Mouse (Mus musculus): ENCODE results near the gene Ece1. TPM values are rescaled to one million over a fixed set of nuclear protein-coding genes. Genes with fewer than 3 reads are reported as not detected.
A peak's percentile ranks its signal among the peaks of the same experiment; 100 is the strongest.

The Ece1 gene
- polyA plus RNA-seq (2015; fragmentation: Nextera tagmentation; extraction: Ambion mirVana) = 20.7 and 23.1 TPM in 2 replicates

DNA sequence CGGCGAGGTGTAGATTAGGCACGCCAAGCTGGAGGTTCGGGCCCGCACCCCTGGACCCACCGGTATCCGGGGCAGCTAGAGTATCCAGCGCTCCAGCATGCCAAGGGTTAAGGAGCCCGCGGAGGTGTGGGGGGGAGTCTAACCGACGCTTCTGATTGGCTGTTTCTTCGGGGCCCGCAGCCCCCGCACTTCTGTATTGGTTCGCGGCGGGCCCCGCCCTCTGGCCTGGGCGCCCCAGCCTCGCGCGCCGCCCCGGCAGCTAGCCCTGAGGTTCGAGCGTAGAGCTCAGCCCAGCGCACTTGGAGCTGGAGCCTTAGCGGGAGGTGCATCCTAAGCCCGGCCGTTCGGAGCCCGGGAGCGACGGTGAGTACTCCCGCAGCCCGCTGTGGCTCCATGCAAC lies at the start of gene Ece1:
Ece1 (plus strand) TSS at position 219 of the 400 bp plus-strand sequence.
- peaks cover 50% of the 10 kb centered on the region for H3K4me1 ChIP-seq
- H3K27me3 ChIP-seq (replicated peaks) = no peaks in the 10 kb centered on the region
- ATAC-seq (replicated peaks) = peak; percentile 91
- peak within 1 kb of the TSS; percentile 82 for H3K4me3 ChIP-seq
- WGBS = under 1% methylated on average over 37 of the region's 37 CpGs
- H3K9ac ChIP-seq = peak within 1 kb of the TSS; percentile 75
- peak within 1 kb of the TSS; percentile 57 for H3K27ac ChIP-seq
- no peaks in the 10 kb centered on the region for H3K36me3 ChIP-seq (replicated peaks)
- no peaks in the 10 kb centered on the region for H3K9me3 ChIP-seq
- H3K4me2 ChIP-seq = peak within 1 kb of the TSS; percentile 64

DNA sequence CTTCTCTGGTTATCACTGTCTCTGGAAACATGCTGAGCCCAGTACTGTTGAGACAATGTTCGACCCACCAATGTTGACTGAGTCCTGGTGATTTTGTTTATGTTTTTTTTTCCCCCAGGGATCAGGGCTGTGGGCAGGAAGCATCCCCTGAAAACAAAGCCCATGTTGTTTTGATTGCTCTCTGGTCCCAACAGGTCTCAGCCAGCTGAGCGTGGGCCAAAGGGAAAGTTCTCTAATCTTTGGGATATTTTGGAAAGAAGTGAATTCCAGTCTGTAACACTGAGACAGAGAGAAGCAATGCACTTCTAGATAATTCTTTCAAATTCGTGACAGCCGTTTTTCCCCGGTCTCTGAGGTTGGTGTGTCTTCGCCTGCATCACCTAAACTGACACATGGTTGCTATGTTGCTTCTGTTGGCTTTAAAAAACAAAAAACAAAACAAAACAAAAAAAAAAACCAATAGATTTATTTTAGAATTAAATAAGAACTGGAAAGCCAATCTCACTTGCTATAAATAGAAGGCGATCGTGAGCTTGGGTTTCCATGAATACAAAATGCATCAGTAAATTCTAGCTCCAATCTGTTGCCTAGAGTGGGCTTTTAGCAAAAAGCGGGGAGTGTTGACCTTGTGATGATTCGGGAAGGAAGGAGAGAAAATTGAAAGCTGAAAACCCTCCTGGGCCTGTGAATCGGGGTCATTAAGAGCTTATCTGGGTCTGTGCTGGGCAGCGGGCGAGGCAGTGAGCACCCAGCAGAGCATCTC lies 48.9 kb upstream of the Ece1 start:
- WGBS = 67% methylated on average over 13 of the region's 13 CpGs
- Histone ChIP-seq H3K4me2 (no peak overlapping the region), H3K9ac (no peak overlapping the region), H3K27ac (0 out of 2 replicates have a peak overlapping the region, but pooled peaks have one; percentile 42), H3K36me3 (replicated peaks) (no peaks in the 10 kb centered on the region), H3K27me3 (replicated peaks) (no peaks in the 10 kb centered on the region), H3K4me1 (peaks cover 4% of the 10 kb centered on the region), H3K9me3 (no peaks in the 10 kb centered on the region), H3K4me3 (no peak overlapping the region)
- no peak for ATAC-seq (replicated peaks)

DNA sequence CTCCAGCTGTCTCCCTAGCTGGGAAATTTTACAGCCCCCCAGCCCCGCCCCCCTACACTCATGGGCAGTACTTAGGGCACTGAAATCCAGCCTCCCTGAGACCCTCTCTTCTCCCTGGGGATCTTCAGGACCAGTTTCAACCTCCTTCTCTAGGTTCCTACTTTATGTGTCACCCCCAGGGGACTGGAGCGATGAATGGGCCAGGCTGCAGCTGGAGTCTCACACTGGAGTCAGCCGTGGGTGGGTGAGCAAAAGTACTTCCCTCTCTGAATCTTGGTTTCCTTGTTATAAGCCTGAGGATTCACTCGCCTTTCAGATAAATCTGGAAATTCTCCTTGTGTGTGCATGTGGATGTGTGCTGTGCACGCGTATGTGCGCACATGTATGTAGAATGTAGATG lies 47.9 kb upstream of the Ece1 start:
- peaks cover 4% of the 10 kb centered on the region for H3K4me1 ChIP-seq
- WGBS = 83% methylated on average over 7 of the region's 7 CpGs
- no peak for ATAC-seq (replicated peaks)

DNA sequence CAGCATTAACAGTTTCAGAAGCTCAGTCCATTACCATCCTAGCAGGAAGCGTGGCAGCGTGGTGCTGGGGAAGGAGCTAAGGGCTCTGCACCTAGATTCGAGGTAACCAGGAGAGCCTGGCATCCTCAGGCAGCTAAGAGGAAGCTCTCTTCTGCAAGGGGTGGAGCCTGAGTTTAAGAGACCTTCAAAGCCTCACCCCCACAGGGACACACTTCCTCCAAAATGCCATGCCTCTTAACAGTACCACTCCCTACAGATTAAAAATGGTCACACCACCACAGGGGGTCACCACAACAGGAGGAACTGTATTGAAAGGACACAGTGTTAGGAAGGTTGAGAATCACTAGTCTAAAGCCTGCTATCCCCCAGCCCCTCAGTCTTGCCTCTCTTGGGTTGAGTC lies 46.6 kb upstream of the Ece1 start:
- no peak overlapping the region for H3K9ac ChIP-seq
- 90% methylated on average over 3 of the region's 3 CpGs for WGBS
- H3K27me3 ChIP-seq (replicated peaks) = no peaks in the 10 kb centered on the region
- H3K9me3 ChIP-seq = no peaks in the 10 kb centered on the region
- H3K4me2 ChIP-seq = no peak overlapping the region
- no peak overlapping the region for H3K27ac ChIP-seq
- H3K36me3 ChIP-seq (replicated peaks) = no peaks in the 10 kb centered on the region
- no peak for ATAC-seq (replicated peaks)
- H3K4me3 ChIP-seq = no peak overlapping the region
- H3K4me1 ChIP-seq = peaks cover 4% of the 10 kb centered on the region

More for the DNA sequence above, 47.9 kb upstream of the Ece1 start:
- Histone ChIP-seq H3K4me3 (no peak overlapping the region), H3K4me2 (no peak overlapping the region), H3K9ac (no peak overlapping the region), H3K27me3 (replicated peaks) (no peaks in the 10 kb centered on the region), H3K27ac (no peak overlapping the region), H3K36me3 (replicated peaks) (no peaks in the 10 kb centered on the region), H3K9me3 (no peaks in the 10 kb centered on the region)

DNA sequence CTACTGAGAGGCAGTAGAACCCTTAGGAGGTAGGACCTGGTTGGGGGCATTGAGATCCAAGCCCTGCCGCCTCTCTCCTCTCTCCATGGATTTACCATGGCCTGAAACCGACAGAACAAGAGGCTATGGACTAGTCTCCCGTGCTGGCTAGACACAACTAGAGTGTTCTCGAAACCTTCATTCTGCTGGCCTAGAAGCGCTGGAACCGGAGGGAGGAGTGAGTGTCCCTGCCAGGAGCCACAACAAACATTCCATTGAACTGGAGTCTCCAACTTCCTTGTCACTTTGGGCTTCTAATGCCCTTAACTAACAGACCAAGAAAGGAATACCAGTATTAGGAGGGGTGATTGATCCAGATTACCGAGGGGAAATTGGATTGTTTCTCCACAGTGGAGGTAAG lies 45.8 kb upstream of the Ece1 start:
- H3K9me3 ChIP-seq = no peaks in the 10 kb centered on the region
- H3K27ac ChIP-seq = no peak overlapping the region
- H3K9ac ChIP-seq = no peak overlapping the region
- no peak overlapping the region for H3K4me3 ChIP-seq
- 88% methylated on average over 7 of the region's 7 CpGs for WGBS
- H3K27me3 ChIP-seq (replicated peaks) = no peaks in the 10 kb centered on the region
- H3K36me3 ChIP-seq (replicated peaks) = no peaks in the 10 kb centered on the region
- no peak overlapping the region for H3K4me2 ChIP-seq
- H3K4me1 ChIP-seq = peaks cover 4% of the 10 kb centered on the region
- ATAC-seq (replicated peaks) = no peak

DNA sequence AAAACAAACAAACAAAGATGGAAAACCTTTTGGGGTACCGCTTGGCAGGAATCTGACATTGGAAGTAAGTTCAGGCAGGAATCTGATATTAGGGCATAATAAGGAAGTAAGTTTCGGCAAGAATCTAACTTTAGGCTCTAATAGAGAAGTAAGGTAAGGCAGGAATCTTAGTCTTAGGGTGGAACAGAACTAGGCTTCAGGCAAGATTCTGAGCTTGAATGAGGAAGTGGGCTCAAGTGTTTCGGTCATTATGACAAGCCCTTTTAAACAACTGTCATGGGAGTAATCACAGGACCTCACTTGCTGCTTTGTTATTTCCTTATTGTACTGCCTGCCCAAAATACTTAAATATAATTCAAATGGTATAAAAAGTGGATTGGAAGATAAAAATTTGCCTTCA lies 43.7 kb upstream of the Ece1 start:
- H3K4me1 ChIP-seq = peaks cover 4% of the 10 kb centered on the region
- H3K27ac ChIP-seq = no peak overlapping the region
- no peaks in the 10 kb centered on the region for H3K27me3 ChIP-seq (replicated peaks)
- no peak for ATAC-seq (replicated peaks)
- no peak overlapping the region for H3K4me3 ChIP-seq
- WGBS = 95% methylated on average over 3 of the region's 3 CpGs
- no peaks in the 10 kb centered on the region for H3K9me3 ChIP-seq
- H3K9ac ChIP-seq = no peak overlapping the region
- no peaks in the 10 kb centered on the region for H3K36me3 ChIP-seq (replicated peaks)
- no peak overlapping the region for H3K4me2 ChIP-seq

DNA sequence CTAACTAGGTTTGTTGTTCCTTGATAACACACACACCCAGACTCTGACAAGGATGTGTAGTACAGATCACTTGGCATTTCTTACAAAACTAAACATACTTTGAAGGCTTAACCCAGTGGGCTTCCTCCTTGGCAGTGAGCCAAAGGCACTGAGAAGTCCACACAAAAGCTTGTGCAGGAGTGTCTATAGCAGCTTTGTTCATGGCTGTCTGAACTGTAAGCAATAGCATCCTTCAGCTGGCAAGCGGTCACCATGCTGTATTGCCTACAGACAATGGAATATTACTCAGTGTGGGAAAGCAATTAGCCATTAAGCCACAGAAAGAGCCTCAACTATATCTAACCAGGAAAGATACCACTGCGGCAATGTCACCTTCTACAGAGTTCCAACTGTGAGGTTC lies 42.5 kb upstream of the Ece1 start:
- no peak for ATAC-seq (replicated peaks)
- Histone ChIP-seq H3K9ac (no peak overlapping the region), H3K4me1 (no peaks in the 10 kb centered on the region), H3K27ac (no peak overlapping the region), H3K36me3 (replicated peaks) (no peaks in the 10 kb centered on the region), H3K4me2 (no peak overlapping the region), H3K27me3 (replicated peaks) (no peaks in the 10 kb centered on the region), H3K9me3 (no peaks in the 10 kb centered on the region), H3K4me3 (no peak overlapping the region)
- WGBS = 41% methylated on average over 2 of the region's 2 CpGs

DNA sequence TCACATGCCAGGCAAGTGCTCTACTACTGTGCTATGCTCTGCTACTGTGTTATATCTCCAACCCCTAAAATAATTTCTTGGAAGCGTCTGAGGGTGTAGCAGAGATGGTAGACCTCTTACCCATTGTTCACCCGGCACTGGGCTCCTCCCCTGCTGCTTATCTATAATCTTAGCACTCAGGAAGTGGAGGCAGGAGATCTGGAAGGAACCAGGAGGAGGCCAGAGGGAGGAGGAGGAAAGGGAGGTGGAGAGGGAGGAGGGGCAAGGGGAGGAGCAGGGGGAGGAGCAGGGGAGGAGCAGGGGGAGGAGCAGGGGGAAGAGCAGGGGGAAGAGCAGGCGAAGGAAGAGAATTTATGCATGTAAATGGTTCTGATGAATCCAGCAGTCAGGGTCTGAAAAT lies 41.3 kb upstream of the Ece1 start:
- no peaks in the 10 kb centered on the region for H3K27me3 ChIP-seq (replicated peaks)
- H3K9me3 ChIP-seq = no peaks in the 10 kb centered on the region
- no peak overlapping the region for H3K4me2 ChIP-seq
- no peak for ATAC-seq (replicated peaks)
- 42% methylated on average over 3 of the region's 3 CpGs for WGBS
- no peaks in the 10 kb centered on the region for H3K4me1 ChIP-seq
- H3K4me3 ChIP-seq = no peak overlapping the region
- H3K9ac ChIP-seq = no peak overlapping the region
- H3K36me3 ChIP-seq (replicated peaks) = no peaks in the 10 kb centered on the region
- H3K27ac ChIP-seq = no peak overlapping the region

DNA sequence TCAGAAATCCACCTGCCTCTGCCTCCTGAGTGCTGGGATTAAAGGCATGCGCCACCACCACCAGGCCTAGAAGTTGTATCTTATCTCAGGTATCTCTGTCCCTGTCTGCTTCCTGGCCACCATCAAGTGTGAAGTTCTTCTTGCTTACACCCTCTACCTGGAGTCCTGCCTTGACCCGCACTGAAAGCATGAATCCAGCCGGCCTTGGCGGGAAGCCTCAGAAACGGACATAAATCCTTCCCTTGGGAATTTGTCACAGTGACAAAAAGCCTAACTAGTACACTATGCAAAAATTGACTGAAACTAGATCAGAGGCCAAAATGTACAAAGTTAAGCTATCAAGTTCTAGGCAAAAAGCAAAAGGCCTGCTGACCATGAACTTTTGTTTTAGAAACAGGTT lies 39.5 kb upstream of the Ece1 start:
- H3K4me1 ChIP-seq = no peaks in the 10 kb centered on the region
- WGBS = 91% methylated on average over 5 of the region's 5 CpGs
- ATAC-seq (replicated peaks) = no peak

DNA sequence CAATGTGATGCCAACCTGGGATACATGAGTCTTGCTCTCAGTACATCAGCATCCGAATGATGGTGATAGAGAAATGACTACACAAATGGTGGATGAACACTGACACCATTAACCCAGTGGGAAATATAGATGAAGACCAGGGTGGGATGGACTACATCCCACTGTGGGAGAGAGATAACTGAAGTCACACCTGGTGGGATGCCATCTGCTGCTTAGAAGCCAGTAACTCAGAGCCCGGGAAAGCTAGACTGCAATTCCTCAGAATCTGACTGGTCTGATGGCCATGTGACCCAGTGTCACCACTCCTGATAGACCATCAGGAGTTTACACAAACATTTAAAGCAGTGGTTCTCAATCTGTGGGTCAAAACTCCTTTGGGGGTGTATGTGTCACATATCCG lies 38.5 kb upstream of the Ece1 start:
- Histone ChIP-seq H3K9me3 (no peaks in the 10 kb centered on the region), H3K36me3 (replicated peaks) (no peaks in the 10 kb centered on the region), H3K4me1 (no peaks in the 10 kb centered on the region), H3K9ac (no peak overlapping the region), H3K27me3 (replicated peaks) (no peaks in the 10 kb centered on the region), H3K27ac (no peak overlapping the region), H3K4me2 (no peak overlapping the region), H3K4me3 (no peak overlapping the region)
- no peak for ATAC-seq (replicated peaks)
- WGBS = 88% methylated on average over 3 of the region's 3 CpGs

More for the DNA sequence above, 39.5 kb upstream of the Ece1 start:
- Histone ChIP-seq H3K4me3 (no peak overlapping the region), H3K27ac (no peak overlapping the region), H3K27me3 (replicated peaks) (no peaks in the 10 kb centered on the region), H3K9ac (no peak overlapping the region), H3K36me3 (replicated peaks) (no peaks in the 10 kb centered on the region), H3K9me3 (no peaks in the 10 kb centered on the region), H3K4me2 (no peak overlapping the region)

DNA sequence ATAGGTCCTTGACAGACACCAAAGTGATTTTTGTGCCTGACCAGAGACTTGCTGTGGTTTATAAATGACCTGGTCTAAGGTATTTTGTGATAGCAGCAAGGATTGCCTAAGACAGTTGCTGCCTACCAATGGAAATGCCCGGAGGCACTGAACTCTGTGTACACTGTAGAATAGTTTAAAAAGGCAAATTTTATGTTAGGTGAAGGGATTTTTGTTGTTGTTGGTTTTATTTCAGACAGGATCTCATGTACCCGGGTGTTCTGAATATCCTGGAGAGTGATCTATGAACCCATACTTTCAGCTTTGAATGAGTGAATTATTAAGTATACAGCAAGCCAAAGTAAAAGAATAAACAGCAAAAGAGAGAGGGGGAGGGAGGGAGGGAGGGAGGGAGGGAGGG lies 37.2 kb upstream of the Ece1 start:
- H3K4me1 ChIP-seq = no peaks in the 10 kb centered on the region
- no peak overlapping the region for H3K27ac ChIP-seq
- no peak for ATAC-seq (replicated peaks)
- no peaks in the 10 kb centered on the region for H3K36me3 ChIP-seq (replicated peaks)
- no peak overlapping the region for H3K4me3 ChIP-seq
- H3K9me3 ChIP-seq = no peaks in the 10 kb centered on the region
- no peak overlapping the region for H3K4me2 ChIP-seq
- 89% methylated on average over 2 of the region's 2 CpGs for WGBS
- H3K9ac ChIP-seq = no peak overlapping the region
- no peaks in the 10 kb centered on the region for H3K27me3 ChIP-seq (replicated peaks)

DNA sequence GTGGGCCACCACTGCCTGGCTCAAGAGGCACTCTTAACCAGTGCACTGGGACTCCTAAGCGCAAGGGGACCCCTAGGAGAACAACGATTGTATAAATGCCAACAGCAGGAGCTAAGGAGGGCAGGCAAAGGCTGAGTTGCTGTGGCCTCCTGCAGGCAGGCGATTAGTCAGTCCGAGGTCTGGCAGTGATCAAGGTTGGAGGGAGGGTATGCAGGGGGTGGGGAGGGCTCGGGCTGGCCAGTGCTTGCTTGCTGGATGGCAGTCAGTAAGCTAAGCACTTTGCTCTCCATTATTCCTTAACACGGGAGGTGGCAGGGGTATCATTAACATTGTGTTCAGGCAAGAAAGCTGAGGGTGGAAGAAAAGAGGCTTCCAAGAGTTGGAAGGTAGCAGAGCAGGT lies 31.7 kb upstream of the Ece1 start:
- Histone ChIP-seq H3K27me3 (replicated peaks) (no peaks in the 10 kb centered on the region), H3K4me2 (no peak overlapping the region), H3K4me1 (no peaks in the 10 kb centered on the region), H3K9me3 (no peaks in the 10 kb centered on the region), H3K9ac (no peak overlapping the region), H3K4me3 (no peak overlapping the region), H3K27ac (no peak overlapping the region), H3K36me3 (replicated peaks) (no peaks in the 10 kb centered on the region)
- no peak for ATAC-seq (replicated peaks)
- 19% methylated on average over 6 of the region's 6 CpGs for WGBS

DNA sequence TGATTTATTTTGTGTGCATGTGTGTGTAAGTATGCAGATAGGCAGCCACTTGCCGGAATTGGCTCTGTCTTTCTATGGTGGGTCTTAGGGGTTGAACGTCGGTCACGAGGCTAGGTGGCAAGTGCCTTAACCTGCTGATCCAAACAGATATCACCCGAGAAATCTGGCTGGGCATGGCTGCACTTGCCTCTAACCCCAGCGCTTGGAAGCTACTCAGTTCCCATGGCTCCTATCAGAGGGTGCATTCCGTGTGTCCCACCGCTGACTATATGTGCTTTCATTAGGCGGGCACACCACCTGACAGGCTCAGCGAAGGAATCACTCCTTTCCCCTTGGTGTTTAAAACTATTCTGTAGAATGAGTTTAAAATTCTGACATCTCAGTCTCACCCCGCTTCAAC lies 30.4 kb upstream of the Ece1 start:
- no peaks in the 10 kb centered on the region for H3K9me3 ChIP-seq
- H3K4me1 ChIP-seq = 0 out of 2 replicates have a peak, but pooled peaks cover 5% of the 10 kb centered on the region
- H3K4me2 ChIP-seq = no peak overlapping the region
- no peak for ATAC-seq (replicated peaks)
- 83% methylated on average over 11 of the region's 11 CpGs for WGBS
- H3K9ac ChIP-seq = no peak overlapping the region
- no peaks in the 10 kb centered on the region for H3K36me3 ChIP-seq (replicated peaks)
- no peak overlapping the region for H3K27ac ChIP-seq
- no peak overlapping the region for H3K4me3 ChIP-seq
- no peaks in the 10 kb centered on the region for H3K27me3 ChIP-seq (replicated peaks)

All from midbrain, embryonic 15.5 days (tissue).